Mouse (Mus musculus) brain, embryonic 14.5 days (tissue): ENCODE results near the gene Hic2. TPM values are rescaled to one million over a fixed set of nuclear protein-coding genes. Genes with fewer than 3 reads are reported as not detected.

Experiments
- DNase-seq: peaks from one replicate; pipeline ENCODE4 v3.0.0-alpha.2; 2011; ENCODE audit warnings: low read depth
- CTCF ChIP-seq: fragments of 200-500 bp; IDR thresholded peaks from 2 replicates; pipeline ENCODE4 v1.5.1; 2012; ENCODE audit warnings: inconsistent platforms, mild to moderate bottlenecking, moderate library complexity, borderline replicate concordance; ENCODE audit not compliant: insufficient read depth, insufficient read length; ENCODE audit errors: extremely low read depth
- POLR2A ChIP-seq: fragments of 200-500 bp; IDR thresholded peaks from 2 replicates; pipeline ENCODE4 v1.6.1; 2012; ENCODE audit warnings: mild to moderate bottlenecking, inconsistent platforms, borderline replicate concordance; ENCODE audit not compliant: poor library complexity, insufficient read depth, insufficient read length, severe bottlenecking; ENCODE audit errors: extremely low read depth
- polyA plus RNA-seq: library from polyadenylated mRNA; depleted of rRNA; stranded (reverse); fragments of >200 nt; gene quantifications from 2 replicates; pipeline ENCODE4 v1.2.3, GENCODE M21; 2012

Hic2 gene
- polyA plus RNA-seq, 1 experiment = 16.4 TPM

GRCm38 (mm10) chr16:17237634-17238033 is 4.3 kb downstream of the Hic2 start:
- no peak for TF ChIP-seq CTCF
- TF ChIP-seq POLR2A = no peak
- no peak for DNase-seq

GRCm38 (mm10) chr16:17239409-17239808 is 6.0 kb downstream of the Hic2 start:
- no peak for DNase-seq
- no peak for TF ChIP-seq POLR2A
- TF ChIP-seq CTCF = no peak

- TF ChIP-seq CTCF = no peak
- no peak for TF ChIP-seq POLR2A
- no peak for DNase-seq
Measured at GRCm38 (mm10) chr16:17243731-17244130, 10.4 kb downstream of the Hic2 start.

DNA sequence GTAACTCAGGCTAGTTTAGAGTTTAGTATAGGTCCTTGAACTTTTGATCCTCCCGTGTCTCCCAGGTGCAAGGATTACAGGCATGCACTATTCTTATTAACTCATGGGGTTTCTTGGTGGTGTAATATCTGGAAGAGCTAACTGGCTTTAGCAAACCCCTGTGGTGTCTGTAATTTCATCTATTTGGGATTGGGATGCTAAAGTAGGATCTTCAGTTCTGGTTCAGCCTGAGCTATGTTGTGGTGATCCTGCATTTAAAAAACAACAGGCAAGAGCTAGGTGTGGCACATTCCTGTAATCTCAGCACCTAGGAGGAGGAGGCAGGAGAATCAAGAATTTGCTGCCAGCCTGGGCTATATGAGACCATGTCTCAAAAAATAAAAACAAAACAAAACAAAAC is 11.6 kb downstream of the Hic2 start:
- TF ChIP-seq CTCF (no peak), POLR2A (no peak)
- DNase-seq = no peak

GRCm38 (mm10) chr16:17247727-17248126 is 14.4 kb downstream of the Hic2 start:
- TF ChIP-seq CTCF = no peak
- TF ChIP-seq POLR2A = no peak
- peak; percentile 44 for DNase-seq

DNA sequence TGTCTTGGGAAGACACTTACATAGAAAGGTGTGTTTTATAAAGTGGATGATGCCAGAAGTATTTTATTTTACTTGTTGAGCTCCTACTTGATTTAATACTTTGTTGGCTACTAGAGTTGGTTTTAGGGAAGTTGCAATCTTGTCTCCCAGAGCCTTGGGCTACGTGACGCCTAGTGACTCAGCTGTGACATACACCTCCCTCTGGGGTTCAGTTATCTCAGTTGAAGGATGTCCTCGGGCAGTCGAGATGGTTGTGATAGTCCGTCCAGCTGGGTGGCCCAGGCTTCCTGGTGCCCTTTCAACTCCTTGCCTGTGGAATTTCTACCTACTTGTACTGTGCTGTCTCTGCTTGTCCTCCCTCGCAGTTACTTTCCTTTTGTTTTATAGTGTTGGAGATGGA is 15.8 kb downstream of the Hic2 start:
- DNase-seq = no peak
- TF ChIP-seq CTCF (no peak), POLR2A (no peak)

- DNase-seq = peak; percentile 84
- no peak for TF ChIP-seq POLR2A
- no peak for TF ChIP-seq CTCF
Measured at GRCm38 (mm10) chr16:17251539-17251938, 18.2 kb downstream of the Hic2 start.

DNA sequence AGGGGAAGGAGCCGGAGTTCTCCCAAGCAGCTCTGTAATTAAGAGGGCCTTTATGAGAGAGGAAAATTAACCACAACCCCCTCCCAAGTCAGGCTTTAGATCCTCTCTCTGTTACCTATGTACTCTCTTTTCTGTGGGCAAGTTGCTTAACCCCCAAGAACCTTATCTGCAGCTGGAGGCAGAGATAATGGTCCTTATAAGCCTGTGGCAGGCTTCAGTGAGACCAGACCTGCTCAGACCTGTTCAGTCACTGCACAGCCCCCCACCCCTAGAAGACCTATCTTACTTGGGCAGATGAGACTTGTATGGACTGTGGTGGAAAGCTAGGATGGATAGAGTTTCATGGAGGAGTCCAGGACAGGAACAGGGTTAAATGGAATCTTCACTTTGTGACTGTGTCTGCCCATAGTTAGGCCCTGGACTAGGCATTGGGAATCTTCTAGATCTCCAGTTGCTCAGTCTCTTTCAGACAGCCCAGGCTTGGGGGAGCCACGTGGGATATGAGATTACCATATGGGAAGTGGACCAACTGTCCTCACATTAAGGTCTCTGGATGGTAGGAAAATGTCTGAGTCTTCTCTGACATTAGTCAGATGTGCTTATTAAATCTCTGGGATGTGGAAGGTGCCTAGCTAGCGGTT is 18.8 kb downstream of the Hic2 start:
- no peak for TF ChIP-seq CTCF
- TF ChIP-seq POLR2A = no peak
- no peak for DNase-seq

DNA sequence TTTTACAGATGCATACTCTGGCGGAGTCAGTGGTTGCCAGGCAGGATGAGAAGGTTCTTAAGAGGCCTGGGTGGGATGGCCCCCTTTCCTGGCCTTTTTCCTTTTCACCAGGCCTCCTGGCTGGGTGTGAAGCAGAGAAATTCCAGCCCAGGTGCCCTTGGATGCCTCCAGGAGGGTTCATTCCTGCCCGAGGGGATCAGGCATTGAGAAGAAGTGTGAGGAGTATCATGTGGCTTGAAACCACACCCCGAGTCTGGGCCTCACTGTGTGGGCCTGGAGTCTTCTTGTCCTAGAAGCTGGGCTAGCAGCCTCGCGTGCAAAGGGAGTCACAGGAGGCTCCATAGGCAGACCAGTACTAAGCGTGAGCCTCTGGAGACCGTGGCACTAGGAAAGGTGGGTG is 19.5 kb downstream of the Hic2 start:
- TF ChIP-seq CTCF (no peak), POLR2A (no peak)
- DNase-seq = no peak

- DNase-seq = peak; percentile 56
- TF ChIP-seq POLR2A (no peak), CTCF (no peak)
Measured at GRCm38 (mm10) chr16:17254005-17254597, 20.7 kb downstream of the Hic2 start.

- DNase-seq = no peak
- TF ChIP-seq CTCF (no peak), POLR2A (no peak)
Measured at GRCm38 (mm10) chr16:17255270-17255669, 21.9 kb downstream of the Hic2 start.

DNA sequence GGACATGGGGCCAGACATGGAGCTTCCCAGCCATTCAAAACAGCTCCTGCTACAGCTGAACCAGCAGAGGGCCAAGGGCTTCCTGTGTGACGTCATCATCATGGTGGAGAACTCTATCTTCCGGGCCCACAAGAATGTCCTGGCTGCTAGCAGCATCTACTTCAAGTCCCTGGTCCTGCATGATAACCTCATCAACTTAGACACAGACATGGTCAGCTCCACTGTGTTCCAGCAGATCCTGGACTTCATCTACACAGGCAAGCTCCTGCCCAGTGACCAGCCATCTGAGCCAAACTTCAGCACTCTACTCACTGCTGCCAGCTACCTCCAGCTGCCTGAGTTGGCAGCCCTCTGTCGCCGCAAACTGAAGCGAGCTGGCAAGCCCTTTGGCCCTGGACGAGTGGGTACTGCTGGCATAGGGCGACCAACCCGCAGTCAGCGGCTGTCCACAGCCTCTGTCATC is 24.0 kb downstream of the Hic2 start:
- peak; percentile 14 for DNase-seq
- no peak for TF ChIP-seq POLR2A
- TF ChIP-seq CTCF = no peak
